In genomic region chr8:60993639-60993986, GRCm38 (mm10) we compare ENCODE assay signal across 8 mouse cellular contexts. TPM values are rescaled to one million over a fixed set of nuclear protein-coding genes. Genes with fewer than 3 reads are reported as not detected.
DNase-seq lines count a peak whose midpoint lies in the region; ATAC-seq lines count a peak whose summit lies in the region.

No protein-coding gene starts in this region.

- H3K4me2 ChIP-seq in kidney, embryonic 15.5 days: peak overlapping the region; percentile 61
- peak overlapping the region; percentile 74 for H3K4me2 ChIP-seq in hindbrain, embryonic 13.5 days
- H3K4me2 ChIP-seq in midbrain, embryonic 14.5 days (ENCODE audit: low read length): peak overlapping the region; percentile 77

- H3K9ac ChIP-seq in kidney, embryonic 15.5 days: peak overlapping the region; percentile 72
- H3K9ac ChIP-seq in hindbrain, embryonic 13.5 days: peak overlapping the region; percentile 87
- peak overlapping the region; percentile 77 for H3K9ac ChIP-seq in midbrain, embryonic 14.5 days (replicated peaks; ENCODE audit: low read length)

- H3K4me3 ChIP-seq in kidney, embryonic 15.5 days (replicated peaks): peak overlapping the region; percentile 87
- peak overlapping the region; percentile 90 for H3K4me3 ChIP-seq in brown adipose tissue, adult 24 weeks (ENCODE audit: insufficient read depth, low read depth, low read length)
- H3K4me3 ChIP-seq in hindbrain, embryonic 13.5 days: peak overlapping the region; percentile 82
- H3K4me3 ChIP-seq in midbrain, embryonic 14.5 days (replicated peaks; ENCODE audit: low read depth, low read length): peak overlapping the region; percentile 86

- H3K27ac ChIP-seq in kidney, embryonic 15.5 days: peak overlapping the region; percentile 96
- H3K27ac ChIP-seq in brown adipose tissue, adult 24 weeks (replicated peaks; ENCODE audit: low read depth, low read length): no peak overlapping the region
- H3K27ac ChIP-seq in hindbrain, embryonic 13.5 days: peak overlapping the region; percentile 92
- peak overlapping the region; percentile 89 for H3K27ac ChIP-seq in midbrain, embryonic 14.5 days (replicated peaks; ENCODE audit: low read depth, low read length)

- 5% methylated on average over 12 of the region's 12 CpGs for WGBS in kidney, embryonic 15.5 days
- 9% methylated on average over 12 of the region's 12 CpGs for WGBS in hindbrain, embryonic 13.5 days
- 8% methylated on average over 12 of the region's 12 CpGs for WGBS in midbrain, embryonic 14.5 days

- H3K4me1 ChIP-seq in kidney, embryonic 15.5 days: peaks cover 6% of the 10 kb centered on the region; the same call in 1 of the 2 replicates
- H3K4me1 ChIP-seq in brown adipose tissue, adult 24 weeks (ENCODE audit: control insufficient read depth, insufficient read depth, insufficient read length, low read length): no peaks in the 10 kb centered on the region
- H3K4me1 ChIP-seq in hindbrain, embryonic 13.5 days (replicated peaks): peaks cover 17% of the 10 kb centered on the region
- peaks cover 9% of the 10 kb centered on the region for H3K4me1 ChIP-seq in midbrain, embryonic 14.5 days (ENCODE audit: control insufficient read depth, insufficient read depth, low read length)

- H3K9me3 ChIP-seq in kidney, embryonic 15.5 days (replicated peaks): peaks cover 4% of the 10 kb centered on the region; the same call in 1 of the 2 replicates
- H3K9me3 ChIP-seq in hindbrain, embryonic 13.5 days: 0 out of 2 replicates have a peak, but pooled peaks cover 7% of the 10 kb centered on the region
- peaks cover 8% of the 10 kb centered on the region for H3K9me3 ChIP-seq in midbrain, embryonic 14.5 days (ENCODE audit: control insufficient read depth, low read length)

- no peak; the same call in 1 of the 2 replicates for ATAC-seq in kidney, embryonic 15.5 days (replicated peaks; ENCODE audit: low FRiP score)
- ATAC-seq in hindbrain, embryonic 13.5 days (ENCODE audit: low FRiP score): no peak
- no peak; the same call in 1 of the 2 replicates for ATAC-seq in midbrain, embryonic 14.5 days (ENCODE audit: low FRiP score, low TSS enrichment)
- no peak for ATAC-seq in CD4-positive, CD25-positive, alpha-beta regulatory T cell, adult 4 months
- no peak for ATAC-seq in megakaryocyte-erythroid progenitor cell, adult 5-6 weeks (replicated peaks; ENCODE audit: low FRiP score, low TSS enrichment, poor library complexity, severe bottlenecking)

- H3K36me3 ChIP-seq in kidney, embryonic 15.5 days: peaks cover 8% of the 10 kb centered on the region
- H3K36me3 ChIP-seq in hindbrain, embryonic 13.5 days: 0 out of 2 replicates have a peak, but pooled peaks cover 3% of the 10 kb centered on the region
- H3K36me3 ChIP-seq in midbrain, embryonic 14.5 days (ENCODE audit: control insufficient read depth, insufficient read depth, low read length): no peaks in the 10 kb centered on the region

- no peaks in the 10 kb centered on the region for H3K27me3 ChIP-seq in kidney, embryonic 15.5 days
- no peaks in the 10 kb centered on the region for H3K27me3 ChIP-seq in hindbrain, embryonic 13.5 days
- no peaks in the 10 kb centered on the region for H3K27me3 ChIP-seq in midbrain, embryonic 14.5 days (ENCODE audit: control insufficient read depth, insufficient read depth, low read length)

- DNase-seq in kidney, adult 11 months: no peak
- no peak for DNase-seq in midbrain, embryonic 14.5 days
- DNase-seq in natural killer cell, adult 2 months (ENCODE audit: low spot score in 2 of 2): no peak

RNA-seq across cellular contexts. Expression of gene Nek1, which starts 0.6 kb away (rescaled TPM):
- 19.6 and 20.3 TPM in 2 replicates for polyA plus RNA-seq in kidney, embryonic 15.5 days (2015; fragmentation: Nextera tagmentation; extraction: Ambion mirVana)
- 4.9 and 6.2 TPM in 2 replicates for polyA plus RNA-seq in brown adipose tissue, adult 24 weeks (2012; ENCODE audit: insufficient read depth, insufficient read length, missing spikeins)
- 27.4 and 27.7 TPM in 2 replicates for polyA plus RNA-seq in hindbrain, embryonic 13.5 days (2015; fragmentation: Nextera tagmentation; extraction: Ambion mirVana)
- 28.1 and 28.3 TPM in 2 replicates for polyA plus RNA-seq in midbrain, embryonic 14.5 days (2014; fragmentation: Nextera tagmentation; extraction: Ambion mirVana)
- 1 to 10 TPM; 7.4 to 9.5 TPM for polyA plus RNA-seq in CD4-positive, CD25-positive, alpha-beta regulatory T cell, adult 4 months (2017; shearing (Covaris generic))
- 23.0 and 23.9 TPM in 2 replicates for total RNA-seq in megakaryocyte-erythroid progenitor cell, adult 5-6 weeks (2014; fragmentation: Nextera tagmentation)
- 23.8 and 29.0 TPM in 2 replicates for total RNA-seq in megakaryocyte-erythroid progenitor cell, adult 5-6 weeks (2017)

RNA-seq across cellular contexts. Expression of gene Clcn3, which starts 10.5 kb away (rescaled TPM):
- 26.5 and 27.1 TPM in 2 replicates for polyA plus RNA-seq in kidney, embryonic 15.5 days (2015; fragmentation: Nextera tagmentation; extraction: Ambion mirVana)
- polyA plus RNA-seq in brown adipose tissue, adult 24 weeks (2012; ENCODE audit: insufficient read depth, insufficient read length, missing spikeins): 16.3 and 22.0 TPM in 2 replicates
- 59.7 and 60.9 TPM in 2 replicates for polyA plus RNA-seq in hindbrain, embryonic 13.5 days (2015; fragmentation: Nextera tagmentation; extraction: Ambion mirVana)
- polyA plus RNA-seq in midbrain, embryonic 14.5 days (2014; fragmentation: Nextera tagmentation; extraction: Ambion mirVana): 60.4 and 71.2 TPM in 2 replicates
- polyA plus RNA-seq in CD4-positive, CD25-positive, alpha-beta regulatory T cell, adult 4 months (2017; shearing (Covaris generic)): 10 to 100 TPM; 19.0 to 22.3 TPM
- 47.2 and 56.3 TPM in 2 replicates for total RNA-seq in megakaryocyte-erythroid progenitor cell, adult 5-6 weeks (2014; fragmentation: Nextera tagmentation)
- total RNA-seq in megakaryocyte-erythroid progenitor cell, adult 5-6 weeks (2017): 58.1 and 66.9 TPM in 2 replicates
